Mouse (Mus musculus): ENCODE data around the gene 9130213A22Rik. TPM values are rescaled to one million over a fixed set of nuclear protein-coding genes. Genes with fewer than 3 reads are reported as not detected.
A peak's percentile ranks its signal among the peaks of the same experiment; 100 is the strongest.

9130213A22Rik gene
- polyA plus RNA-seq, 1 experiment from 2014 or later, result 0.27 TPM

DNA sequence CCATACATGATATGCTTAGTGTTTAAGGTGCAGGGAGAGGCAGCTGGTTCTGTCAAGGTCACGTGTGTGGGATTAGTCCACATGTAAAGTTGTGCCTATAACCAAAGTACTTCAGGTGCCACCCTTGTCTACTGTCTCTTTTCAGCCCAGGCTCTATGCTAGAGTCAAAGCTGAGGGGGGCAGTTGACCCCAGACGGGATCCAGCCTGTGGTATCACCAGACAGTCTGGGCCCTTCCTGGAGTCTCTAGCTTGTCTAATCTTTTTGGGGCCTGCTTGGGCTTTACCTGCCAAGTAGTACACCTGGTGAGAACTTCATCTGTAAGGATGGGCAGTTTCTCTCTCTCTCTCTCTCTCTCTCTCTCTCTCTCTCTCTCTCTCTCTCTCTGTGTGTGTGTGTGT, 34.8 kb downstream of the 9130213A22Rik start:
- Histone ChIP-seq H3K4me3 (replicated peaks; ENCODE audit: low read length) (no peak overlapping the region), H3K9me3 (replicated peaks; ENCODE audit: control insufficient read depth, low read length) (no peaks in the 10 kb centered on the region), H3K4me1 (ENCODE audit: control insufficient read depth, insufficient read depth, low read length) (peaks cover 27% of the 10 kb centered on the region), H3K27me3 (ENCODE audit: control insufficient read depth, insufficient read depth, low read length) (no peaks in the 10 kb centered on the region), H3K36me3 (ENCODE audit: control insufficient read depth, insufficient read depth, low read length) (peaks cover 2% of the 10 kb centered on the region; the same call in 1 of the 2 replicates), H3K27ac (ENCODE audit: low read length) (peak overlapping the region; percentile 95), H3K4me2 (ENCODE audit: low read depth, low read length) (no peak overlapping the region; the same call in 1 of the 2 replicates), H3K9ac (ENCODE audit: low read length) (no peak overlapping the region)
- 61% methylated on average over 2 of the region's 2 CpGs for WGBS
- ATAC-seq (ENCODE audit: insufficient read depth, low FRiP score), result no peak

DNA sequence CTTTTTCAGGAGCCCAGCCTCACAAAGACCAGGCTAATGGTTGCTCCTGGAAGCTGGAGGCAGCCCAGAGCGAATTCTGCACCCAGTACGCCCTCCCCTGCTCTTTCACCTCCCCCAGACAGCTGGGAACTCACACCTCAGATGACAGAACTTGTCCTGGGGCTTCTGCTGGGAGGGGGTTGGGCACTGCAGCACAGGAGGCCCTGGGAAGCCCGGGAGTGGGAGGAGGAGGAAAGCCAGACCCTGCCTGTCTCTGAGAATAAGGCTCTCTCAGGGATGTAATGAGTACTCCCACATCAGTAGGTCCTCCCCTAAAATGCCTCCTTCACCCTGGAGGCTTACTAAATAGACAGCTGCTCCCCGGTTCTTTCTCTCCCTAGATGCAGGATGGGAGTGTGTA, 35.3 kb downstream of the 9130213A22Rik start:
- H3K9ac ChIP-seq (ENCODE audit: low read length), result peak overlapping the region; percentile 27; the same call in 1 of the 2 replicates
- H3K27me3 ChIP-seq (ENCODE audit: control insufficient read depth, insufficient read depth, low read length), result no peaks in the 10 kb centered on the region
- H3K36me3 ChIP-seq (ENCODE audit: control insufficient read depth, insufficient read depth, low read length), result no peaks in the 10 kb centered on the region
- H3K4me2 ChIP-seq (ENCODE audit: low read depth, low read length), result no peak overlapping the region
- ATAC-seq (ENCODE audit: insufficient read depth, low FRiP score), result peak; percentile 55; the same call in 1 of the 2 replicates
- no peaks in the 10 kb centered on the region for H3K9me3 ChIP-seq (replicated peaks; ENCODE audit: control insufficient read depth, low read length)
- 27% methylated on average over 4 of the region's 4 CpGs for WGBS
- peaks cover 27% of the 10 kb centered on the region for H3K4me1 ChIP-seq (ENCODE audit: control insufficient read depth, insufficient read depth, low read length)
- H3K27ac ChIP-seq (ENCODE audit: low read length), result peak overlapping the region; percentile 95
- no peak overlapping the region for H3K4me3 ChIP-seq (replicated peaks; ENCODE audit: low read length)

DNA sequence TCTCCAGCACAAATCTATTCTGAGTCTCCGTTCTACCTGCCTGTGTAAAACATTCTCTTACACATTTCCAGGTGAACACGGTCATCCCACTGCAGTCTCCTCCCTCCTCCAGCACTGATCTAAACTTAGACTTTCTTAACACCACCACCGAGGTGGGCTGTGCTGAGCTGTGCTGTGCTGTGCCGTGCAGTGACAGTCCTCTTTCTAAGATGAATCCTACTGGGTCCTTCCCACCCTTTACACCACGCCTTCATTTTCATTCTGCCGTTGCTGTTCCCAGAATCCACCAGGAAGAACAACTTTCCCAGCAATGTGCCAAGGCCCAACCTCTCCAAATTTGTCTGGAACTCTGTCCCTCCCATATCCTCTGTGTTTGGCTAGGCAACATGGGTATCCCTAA, 36.0 kb downstream of the 9130213A22Rik start:
- H3K36me3 ChIP-seq (ENCODE audit: control insufficient read depth, insufficient read depth, low read length), result no peaks in the 10 kb centered on the region
- H3K27me3 ChIP-seq (ENCODE audit: control insufficient read depth, insufficient read depth, low read length), result no peaks in the 10 kb centered on the region
- H3K4me2 ChIP-seq (ENCODE audit: low read depth, low read length), result no peak overlapping the region
- H3K9ac ChIP-seq (ENCODE audit: low read length), result no peak overlapping the region
- 52% methylated on average over 6 of the region's 6 CpGs for WGBS
- no peak for ATAC-seq (ENCODE audit: insufficient read depth, low FRiP score)
- peak overlapping the region; percentile 95 for H3K27ac ChIP-seq (ENCODE audit: low read length)
- no peaks in the 10 kb centered on the region for H3K9me3 ChIP-seq (replicated peaks; ENCODE audit: control insufficient read depth, low read length)
- H3K4me1 ChIP-seq (ENCODE audit: control insufficient read depth, insufficient read depth, low read length), result peaks cover 27% of the 10 kb centered on the region
- no peak overlapping the region for H3K4me3 ChIP-seq (replicated peaks; ENCODE audit: low read length)

DNA sequence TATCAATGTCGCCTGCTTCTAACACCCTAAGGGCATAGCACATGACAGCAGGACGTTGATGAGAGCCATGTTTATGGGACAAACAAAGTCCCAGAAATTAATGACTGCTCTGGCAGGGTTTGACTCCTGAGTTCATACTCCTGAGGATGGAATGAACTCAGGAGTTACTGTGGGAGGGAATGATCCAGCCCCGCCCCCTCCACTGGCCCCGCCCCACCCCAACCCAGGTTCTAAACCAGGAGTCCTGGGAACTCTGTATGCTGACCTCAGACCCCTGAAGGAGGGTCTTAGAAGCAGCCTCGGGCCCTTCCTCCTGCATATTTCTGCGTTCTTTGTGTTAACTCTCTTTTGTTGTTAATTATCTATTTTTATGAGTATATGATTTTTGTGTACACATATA, 36.8 kb downstream of the 9130213A22Rik start:
- 65% methylated on average over 6 of the region's 6 CpGs for WGBS
- no peak for ATAC-seq (ENCODE audit: insufficient read depth, low FRiP score)
- H3K4me3 ChIP-seq (replicated peaks; ENCODE audit: low read length), result no peak overlapping the region

DNA sequence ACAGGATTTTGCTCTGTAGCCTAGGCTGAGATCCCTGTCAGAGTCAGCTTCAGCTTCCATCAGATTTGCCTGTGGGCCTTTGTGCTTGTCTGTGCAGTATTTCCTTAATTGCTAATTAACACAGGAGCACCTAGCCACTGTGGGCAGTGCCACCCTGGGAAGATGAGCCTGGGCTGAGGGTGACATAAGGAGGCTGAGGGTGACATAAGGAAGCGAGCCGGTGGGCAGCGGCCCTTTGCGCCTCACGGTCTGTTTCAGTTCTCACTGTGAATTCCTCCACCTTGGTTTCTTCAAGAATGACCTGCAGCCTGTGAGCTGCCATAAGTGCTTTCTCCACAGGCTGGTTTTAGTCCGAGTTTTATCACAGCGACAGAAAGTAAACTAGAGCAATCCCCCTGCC, 40.8 kb downstream of the 9130213A22Rik start:
- no peak for ATAC-seq (ENCODE audit: insufficient read depth, low FRiP score)
- H3K4me1 ChIP-seq (ENCODE audit: control insufficient read depth, insufficient read depth, low read length), result peaks cover 3% of the 10 kb centered on the region; the same call in 1 of the 2 replicates
- 74% methylated on average over 7 of the region's 7 CpGs for WGBS

More for the DNA sequence above, 36.8 kb downstream of the 9130213A22Rik start:
- Histone ChIP-seq H3K4me2 (ENCODE audit: low read depth, low read length) (no peak overlapping the region), H3K9ac (ENCODE audit: low read length) (no peak overlapping the region), H3K27ac (ENCODE audit: low read length) (no peak overlapping the region), H3K4me1 (ENCODE audit: control insufficient read depth, insufficient read depth, low read length) (peaks cover 27% of the 10 kb centered on the region), H3K27me3 (ENCODE audit: control insufficient read depth, insufficient read depth, low read length) (no peaks in the 10 kb centered on the region), H3K9me3 (replicated peaks; ENCODE audit: control insufficient read depth, low read length) (no peaks in the 10 kb centered on the region), H3K36me3 (ENCODE audit: control insufficient read depth, insufficient read depth, low read length) (no peaks in the 10 kb centered on the region)

DNA sequence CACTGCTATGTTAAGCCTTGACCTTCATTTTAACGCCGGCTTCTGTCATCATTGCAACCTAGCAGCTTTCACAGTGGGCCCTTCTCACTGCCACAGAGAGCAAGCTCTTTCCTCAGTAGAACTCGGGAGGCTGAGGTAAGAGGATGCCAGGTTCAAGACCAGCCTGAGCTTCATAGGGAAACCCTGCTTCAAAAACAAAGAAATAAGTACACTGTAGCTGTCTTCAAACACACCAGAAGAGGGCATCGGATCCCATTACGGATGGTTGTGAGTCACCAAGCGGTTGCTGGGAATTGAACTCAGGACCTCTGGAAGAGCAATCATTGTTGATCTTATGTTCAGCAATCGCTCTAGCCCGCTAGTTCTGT, 41.5 kb downstream of the 9130213A22Rik start:
- Histone ChIP-seq H3K4me1 (ENCODE audit: control insufficient read depth, insufficient read depth, low read length) (no peaks in the 10 kb centered on the region), H3K36me3 (ENCODE audit: control insufficient read depth, insufficient read depth, low read length) (no peaks in the 10 kb centered on the region), H3K27ac (ENCODE audit: low read length) (no peak overlapping the region), H3K27me3 (ENCODE audit: control insufficient read depth, insufficient read depth, low read length) (no peaks in the 10 kb centered on the region), H3K4me3 (replicated peaks; ENCODE audit: low read length) (no peak overlapping the region), H3K4me2 (ENCODE audit: low read depth, low read length) (no peak overlapping the region), H3K9ac (ENCODE audit: low read length) (no peak overlapping the region), H3K9me3 (replicated peaks; ENCODE audit: control insufficient read depth, low read length) (no peaks in the 10 kb centered on the region)
- ATAC-seq (ENCODE audit: insufficient read depth, low FRiP score), result no peak
- 84% methylated on average over 8 of the region's 8 CpGs for WGBS

More for the DNA sequence above, 40.8 kb downstream of the 9130213A22Rik start:
- H3K4me3 ChIP-seq (replicated peaks; ENCODE audit: low read length), result no peak overlapping the region
- no peaks in the 10 kb centered on the region for H3K36me3 ChIP-seq (ENCODE audit: control insufficient read depth, insufficient read depth, low read length)
- no peak overlapping the region for H3K9ac ChIP-seq (ENCODE audit: low read length)
- no peaks in the 10 kb centered on the region for H3K27me3 ChIP-seq (ENCODE audit: control insufficient read depth, insufficient read depth, low read length)
- no peaks in the 10 kb centered on the region for H3K9me3 ChIP-seq (replicated peaks; ENCODE audit: control insufficient read depth, low read length)
- H3K27ac ChIP-seq (ENCODE audit: low read length), result no peak overlapping the region
- no peak overlapping the region for H3K4me2 ChIP-seq (ENCODE audit: low read depth, low read length)

DNA sequence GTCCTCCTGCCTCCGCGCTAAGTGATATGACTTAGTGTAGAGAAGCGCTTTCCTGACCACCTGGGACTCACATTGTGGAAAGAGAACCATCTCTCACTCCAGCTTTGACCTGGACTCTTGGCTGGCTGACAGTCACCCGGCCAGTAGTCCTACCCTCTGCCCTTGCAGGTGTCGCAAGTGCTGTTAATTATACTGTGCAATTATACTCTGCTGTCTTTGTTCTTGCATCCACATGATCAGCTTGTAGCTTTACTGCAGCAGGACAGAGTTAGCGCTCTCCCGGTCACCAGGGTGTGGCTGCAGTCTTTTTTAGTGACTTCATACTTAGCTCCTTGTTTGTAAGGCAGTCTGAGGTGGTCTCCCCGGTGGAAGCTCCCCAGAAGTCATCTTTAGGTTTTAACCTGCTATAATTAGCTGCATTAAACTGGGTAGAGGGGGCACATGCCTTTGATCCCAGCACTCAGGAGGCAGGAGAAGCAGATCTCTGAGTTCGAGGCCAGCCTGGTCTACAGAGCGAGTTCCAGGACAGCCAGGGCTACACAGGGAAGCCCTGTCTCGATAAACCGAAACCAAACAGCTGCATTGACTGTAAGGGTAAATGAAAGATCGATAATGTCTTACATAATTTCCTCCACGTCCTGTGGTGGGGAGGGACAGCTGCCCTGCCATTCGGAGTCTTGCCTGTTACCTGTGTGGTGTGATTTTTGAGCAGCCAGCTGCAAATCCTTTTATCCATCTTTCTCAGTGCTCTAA, 42.1 kb downstream of the 9130213A22Rik start:
- no peak overlapping the region for H3K27ac ChIP-seq (ENCODE audit: low read length)

DNA sequence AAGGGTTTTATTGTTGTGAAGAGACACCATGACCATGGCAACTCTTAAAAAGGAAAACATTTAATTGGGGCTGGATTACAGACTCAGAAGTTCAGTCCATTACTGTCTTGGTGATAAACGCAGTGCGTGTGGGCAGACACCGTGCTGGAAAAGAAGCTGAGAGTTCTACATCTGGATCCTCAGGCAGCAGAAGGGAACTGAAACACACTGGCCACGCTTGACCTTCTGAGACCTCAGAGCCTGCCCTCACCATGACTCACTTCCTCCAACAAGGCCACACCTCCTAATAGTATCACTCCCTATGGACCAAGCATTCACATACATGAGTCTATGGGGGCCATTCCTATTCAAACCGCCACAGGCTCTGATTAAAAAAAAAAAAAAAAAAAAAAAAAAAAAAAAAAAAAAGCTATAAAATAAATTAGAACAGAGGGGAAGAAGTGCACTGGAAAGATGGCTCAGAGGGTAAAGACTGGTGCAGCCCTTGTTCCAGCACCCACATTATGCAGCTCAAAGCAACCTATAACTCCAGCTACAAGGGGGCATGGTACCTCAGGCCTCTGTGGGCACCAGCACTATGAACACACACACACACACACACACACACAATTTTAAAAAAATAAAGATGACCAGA, 43.5 kb downstream of the 9130213A22Rik start:
- no peak overlapping the region for H3K27ac ChIP-seq (ENCODE audit: low read length)
- WGBS, result 67% methylated on average over 5 of the region's 5 CpGs
- H3K4me2 ChIP-seq (ENCODE audit: low read depth, low read length), result no peak overlapping the region
- H3K27me3 ChIP-seq (ENCODE audit: control insufficient read depth, insufficient read depth, low read length), result no peaks in the 10 kb centered on the region
- no peak overlapping the region for H3K4me3 ChIP-seq (replicated peaks; ENCODE audit: low read length)
- no peaks in the 10 kb centered on the region for H3K9me3 ChIP-seq (replicated peaks; ENCODE audit: control insufficient read depth, low read length)
- H3K36me3 ChIP-seq (ENCODE audit: control insufficient read depth, insufficient read depth, low read length), result no peaks in the 10 kb centered on the region
- H3K9ac ChIP-seq (ENCODE audit: low read length), result no peak overlapping the region
- peaks cover 7% of the 10 kb centered on the region; the same call in 1 of the 2 replicates for H3K4me1 ChIP-seq (ENCODE audit: control insufficient read depth, insufficient read depth, low read length)
- ATAC-seq (ENCODE audit: insufficient read depth, low FRiP score), result no peak

More for the DNA sequence above, 42.1 kb downstream of the 9130213A22Rik start:
- Histone ChIP-seq H3K36me3 (ENCODE audit: control insufficient read depth, insufficient read depth, low read length) (no peaks in the 10 kb centered on the region), H3K4me1 (ENCODE audit: control insufficient read depth, insufficient read depth, low read length) (no peaks in the 10 kb centered on the region), H3K9me3 (replicated peaks; ENCODE audit: control insufficient read depth, low read length) (no peaks in the 10 kb centered on the region), H3K4me2 (ENCODE audit: low read depth, low read length) (no peak overlapping the region), H3K9ac (ENCODE audit: low read length) (no peak overlapping the region), H3K4me3 (replicated peaks; ENCODE audit: low read length) (no peak overlapping the region), H3K27me3 (ENCODE audit: control insufficient read depth, insufficient read depth, low read length) (no peaks in the 10 kb centered on the region)
- 77% methylated on average over 15 of the region's 15 CpGs for WGBS
- no peak for ATAC-seq (ENCODE audit: insufficient read depth, low FRiP score)

DNA sequence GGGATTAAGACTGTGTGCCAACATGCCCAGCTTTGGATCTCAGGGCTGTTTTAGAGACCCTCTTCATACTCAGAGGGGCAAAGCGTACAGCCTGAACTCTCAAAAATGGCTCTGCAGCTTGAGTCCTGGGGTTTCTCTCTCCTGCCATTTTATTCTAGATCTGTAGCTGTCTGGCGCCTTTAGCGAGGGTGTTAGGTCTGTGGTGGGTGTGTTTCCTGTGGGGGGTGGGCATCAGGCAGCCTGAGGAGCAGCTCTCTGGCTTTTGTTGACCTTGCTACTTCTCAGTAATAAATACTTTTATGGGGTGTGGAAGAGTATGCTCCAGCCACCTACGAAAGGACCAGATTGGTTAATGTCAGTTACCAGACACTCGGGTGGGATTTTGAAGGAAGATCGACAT, 44.3 kb downstream of the 9130213A22Rik start:
- Histone ChIP-seq H3K36me3 (ENCODE audit: control insufficient read depth, insufficient read depth, low read length) (no peaks in the 10 kb centered on the region), H3K27ac (ENCODE audit: low read length) (no peak overlapping the region), H3K4me1 (ENCODE audit: control insufficient read depth, insufficient read depth, low read length) (peaks cover 8% of the 10 kb centered on the region; the same call in 1 of the 2 replicates), H3K4me3 (replicated peaks; ENCODE audit: low read length) (no peak overlapping the region), H3K9ac (ENCODE audit: low read length) (no peak overlapping the region), H3K27me3 (ENCODE audit: control insufficient read depth, insufficient read depth, low read length) (no peaks in the 10 kb centered on the region), H3K4me2 (ENCODE audit: low read depth, low read length) (no peak overlapping the region), H3K9me3 (replicated peaks; ENCODE audit: control insufficient read depth, low read length) (no peaks in the 10 kb centered on the region)
- ATAC-seq (ENCODE audit: insufficient read depth, low FRiP score), result no peak
- WGBS, result 71% methylated on average over 6 of the region's 6 CpGs
